Mouse (Mus musculus): ENCODE data around the gene Gas2l2. TPM values are rescaled to one million over a fixed set of nuclear protein-coding genes. Genes with fewer than 3 reads are reported as not detected.

The Gas2l2 gene
- 0.11 and 0.18 TPM in 2 replicates for polyA plus RNA-seq (2014; fragmentation: Nextera tagmentation; extraction: Ambion mirVana)

GRCm38 (mm10) chr11:83429355-83429754 lies at the start of gene Gas2l2:
Gas2l2 (minus strand) TSS chr11:83429455.
- H3K4me1 ChIP-seq (ENCODE audit: control insufficient read depth, insufficient read depth, low read length) = no peaks in the 10 kb centered on the region
- no peak for ATAC-seq (ENCODE audit: low FRiP score, low TSS enrichment)
- no peak for DNase-seq
- no peak within 1 kb of the TSS for H3K27ac ChIP-seq (replicated peaks; ENCODE audit: low read depth, low read length)
- no peak within 1 kb of the TSS for H3K4me2 ChIP-seq (ENCODE audit: low read length)
- WGBS = 54% methylated on average over 5 of the region's 5 CpGs
- H3K9me3 ChIP-seq (ENCODE audit: control insufficient read depth, low read length) = no peaks in the 10 kb centered on the region
- H3K4me3 ChIP-seq (replicated peaks; ENCODE audit: low read depth, low read length) = no peak within 1 kb of the TSS
- no peak within 1 kb of the TSS for H3K9ac ChIP-seq (replicated peaks; ENCODE audit: low read length)
- H3K36me3 ChIP-seq (ENCODE audit: control insufficient read depth, insufficient read depth, low read length) = no peaks in the 10 kb centered on the region
- peaks cover 7% of the 10 kb centered on the region; the same call in 1 of the 2 replicates for H3K27me3 ChIP-seq (ENCODE audit: control insufficient read depth, insufficient read depth, low read length)

GRCm38 (mm10) chr11:83473235-83474016 lies 44.2 kb upstream of the Gas2l2 start:
- no peaks in the 10 kb centered on the region for H3K9me3 ChIP-seq (ENCODE audit: control insufficient read depth, low read length)
- ATAC-seq (ENCODE audit: low FRiP score, low TSS enrichment) (peak; percentile 89), DNase-seq (peak; percentile 83)
- H3K4me3 ChIP-seq (replicated peaks; ENCODE audit: low read depth, low read length) = peak overlapping the region; percentile 91
- WGBS = under 1% methylated on average over 51 of the region's 52 CpGs
- H3K27me3 ChIP-seq (ENCODE audit: control insufficient read depth, insufficient read depth, low read length) = no peaks in the 10 kb centered on the region
- H3K4me1 ChIP-seq (ENCODE audit: control insufficient read depth, insufficient read depth, low read length) = peaks cover 19% of the 10 kb centered on the region
- H3K36me3 ChIP-seq (ENCODE audit: control insufficient read depth, insufficient read depth, low read length) = peaks cover 13% of the 10 kb centered on the region
- peak overlapping the region; percentile 86 for H3K9ac ChIP-seq (replicated peaks; ENCODE audit: low read length)
- H3K4me2 ChIP-seq (ENCODE audit: low read length) = peak overlapping the region; percentile 77
- peak overlapping the region; percentile 98 for H3K27ac ChIP-seq (replicated peaks; ENCODE audit: low read depth, low read length)

- Histone ChIP-seq H3K27ac (replicated peaks; ENCODE audit: low read depth, low read length) (peak within 1 kb of the TSS; percentile 98), H3K9ac (replicated peaks; ENCODE audit: low read length) (peak within 1 kb of the TSS; percentile 86), H3K4me3 (replicated peaks; ENCODE audit: low read depth, low read length) (peak within 1 kb of the TSS; percentile 91), H3K9me3 (ENCODE audit: control insufficient read depth, low read length) (no peaks in the 10 kb centered on the region), H3K4me2 (ENCODE audit: low read length) (peak within 1 kb of the TSS; percentile 77), H3K4me1 (ENCODE audit: control insufficient read depth, insufficient read depth, low read length) (peaks cover 19% of the 10 kb centered on the region), H3K27me3 (ENCODE audit: control insufficient read depth, insufficient read depth, low read length) (no peaks in the 10 kb centered on the region), H3K36me3 (ENCODE audit: control insufficient read depth, insufficient read depth, low read length) (peaks cover 9% of the 10 kb centered on the region)
- ATAC-seq (ENCODE audit: low FRiP score, low TSS enrichment) = peak; percentile 99
- WGBS = under 1% methylated on average over 66 of the region's 66 CpGs
- peak; percentile 99 for DNase-seq
These were observed 43.3 kb upstream of the Gas2l2 start, which contains the start of gene Taf15 for GRCm38 (mm10) chr11:83472324-83473234. Taf15 (plus strand) TSS chr11:83473086.

GRCm38 (mm10) chr11:83471766-83472165 lies 42.5 kb upstream of the Gas2l2 start:
- H3K4me3 ChIP-seq (replicated peaks; ENCODE audit: low read depth, low read length) = 0 out of 2 replicates have a peak overlapping the region, but pooled peaks have one; percentile 91
- no peak overlapping the region for H3K27ac ChIP-seq (replicated peaks; ENCODE audit: low read depth, low read length)
- H3K4me2 ChIP-seq (ENCODE audit: low read length) = peak overlapping the region; percentile 61
- no peak for DNase-seq
- peaks cover 4% of the 10 kb centered on the region; the same call in 1 of the 2 replicates for H3K36me3 ChIP-seq (ENCODE audit: control insufficient read depth, insufficient read depth, low read length)
- H3K9ac ChIP-seq (replicated peaks; ENCODE audit: low read length) = no peak overlapping the region
- 91% methylated on average over 2 of the region's 2 CpGs for whole genome bisulfite sequencing
- H3K9me3 ChIP-seq (ENCODE audit: control insufficient read depth, low read length) = no peaks in the 10 kb centered on the region
- no peaks in the 10 kb centered on the region for H3K27me3 ChIP-seq (ENCODE audit: control insufficient read depth, insufficient read depth, low read length)
- peaks cover 19% of the 10 kb centered on the region for H3K4me1 ChIP-seq (ENCODE audit: control insufficient read depth, insufficient read depth, low read length)
- no peak for ATAC-seq (ENCODE audit: low FRiP score, low TSS enrichment)

- WGBS = 93% methylated on average over 3 of the region's 3 CpGs
- no peak for ATAC-seq (ENCODE audit: low FRiP score, low TSS enrichment)
- Histone ChIP-seq H3K27me3 (ENCODE audit: control insufficient read depth, insufficient read depth, low read length) (peaks cover 11% of the 10 kb centered on the region), H3K4me2 (ENCODE audit: low read length) (no peak overlapping the region), H3K4me3 (replicated peaks; ENCODE audit: low read depth, low read length) (no peak overlapping the region), H3K9me3 (ENCODE audit: control insufficient read depth, low read length) (no peaks in the 10 kb centered on the region), H3K36me3 (ENCODE audit: control insufficient read depth, insufficient read depth, low read length) (no peaks in the 10 kb centered on the region), H3K27ac (replicated peaks; ENCODE audit: low read depth, low read length) (no peak overlapping the region), H3K9ac (replicated peaks; ENCODE audit: low read length) (no peak overlapping the region), H3K4me1 (ENCODE audit: control insufficient read depth, insufficient read depth, low read length) (peaks cover 6% of the 10 kb centered on the region; the same call in 1 of the 2 replicates)
- DNase-seq = no peak
These were observed 39.5 kb upstream of the Gas2l2 start for GRCm38 (mm10) chr11:83468765-83469164.

- Histone ChIP-seq H3K4me3 (replicated peaks; ENCODE audit: low read depth, low read length) (no peak overlapping the region), H3K36me3 (ENCODE audit: control insufficient read depth, insufficient read depth, low read length) (no peaks in the 10 kb centered on the region), H3K4me1 (ENCODE audit: control insufficient read depth, insufficient read depth, low read length) (peaks cover 16% of the 10 kb centered on the region; the same call in 1 of the 2 replicates), H3K27ac (replicated peaks; ENCODE audit: low read depth, low read length) (no peak overlapping the region), H3K9ac (replicated peaks; ENCODE audit: low read length) (no peak overlapping the region), H3K27me3 (ENCODE audit: control insufficient read depth, insufficient read depth, low read length) (peaks cover 26% of the 10 kb centered on the region), H3K4me2 (ENCODE audit: low read length) (no peak overlapping the region), H3K9me3 (ENCODE audit: control insufficient read depth, low read length) (no peaks in the 10 kb centered on the region)
- DNase-seq (peak; percentile 57), ATAC-seq (ENCODE audit: low FRiP score, low TSS enrichment) (no peak)
- 62% methylated on average over 11 of the region's 11 CpGs for WGBS
These were observed 37.9 kb upstream of the Gas2l2 start for GRCm38 (mm10) chr11:83467120-83467652.

GRCm38 (mm10) chr11:83465976-83466375 lies 36.7 kb upstream of the Gas2l2 start:
- Histone ChIP-seq H3K9ac (replicated peaks; ENCODE audit: low read length) (no peak overlapping the region), H3K27ac (replicated peaks; ENCODE audit: low read depth, low read length) (no peak overlapping the region), H3K27me3 (ENCODE audit: control insufficient read depth, insufficient read depth, low read length) (peaks cover 33% of the 10 kb centered on the region), H3K4me2 (ENCODE audit: low read length) (no peak overlapping the region), H3K36me3 (ENCODE audit: control insufficient read depth, insufficient read depth, low read length) (no peaks in the 10 kb centered on the region), H3K4me1 (ENCODE audit: control insufficient read depth, insufficient read depth, low read length) (peaks cover 11% of the 10 kb centered on the region; the same call in 1 of the 2 replicates), H3K4me3 (replicated peaks; ENCODE audit: low read depth, low read length) (no peak overlapping the region), H3K9me3 (ENCODE audit: control insufficient read depth, low read length) (no peaks in the 10 kb centered on the region)
- no peak for ATAC-seq (ENCODE audit: low FRiP score, low TSS enrichment)
- peak; percentile 32 for DNase-seq
- 30% methylated on average over 2 of the region's 2 CpGs for WGBS

GRCm38 (mm10) chr11:83462711-83463244 lies 33.5 kb upstream of the Gas2l2 start, which contains the start of gene Mmp28:
Mmp28 (minus strand) TSS chr11:83463071.
- Histone ChIP-seq H3K4me2 (ENCODE audit: low read length) (peak within 1 kb of the TSS; percentile 96), H3K9ac (replicated peaks; ENCODE audit: low read length) (peak within 1 kb of the TSS; percentile 66), H3K36me3 (ENCODE audit: control insufficient read depth, insufficient read depth, low read length) (no peaks in the 10 kb centered on the region), H3K27ac (replicated peaks; ENCODE audit: low read depth, low read length) (no peak within 1 kb of the TSS), H3K27me3 (ENCODE audit: control insufficient read depth, insufficient read depth, low read length) (peaks cover 33% of the 10 kb centered on the region), H3K9me3 (ENCODE audit: control insufficient read depth, low read length) (no peaks in the 10 kb centered on the region), H3K4me3 (replicated peaks; ENCODE audit: low read depth, low read length) (peak within 1 kb of the TSS; percentile 55), H3K4me1 (ENCODE audit: control insufficient read depth, insufficient read depth, low read length) (peaks cover 15% of the 10 kb centered on the region; the same call in 1 of the 2 replicates)
- DNase-seq (peak; percentile 49), ATAC-seq (ENCODE audit: low FRiP score, low TSS enrichment) (no peak)
- WGBS = under 1% methylated on average over 42 of the region's 42 CpGs
